Mouse (Mus musculus) midbrain, embryonic 15.5 days (tissue): ENCODE data around the gene Olfml3. TPM values are rescaled to one million over a fixed set of nuclear protein-coding genes. Genes with fewer than 3 reads are reported as not detected.
A peak's percentile ranks its signal among the peaks of the same experiment; 100 is the strongest.

ENCODE experiments used
- ATAC-seq: fragments of 200-750 bp; cut with Nextera tagmentation; replicated peaks from 2 replicates; pipeline ENCODE4 v1.8.0; 2017; ENCODE audit warnings: moderate TSS enrichment
- H3K27ac ChIP-seq: fragments of 300-500 bp; sonication (generic); 2 replicates; pipeline ENCODE4 v1.5.1; 2015; ENCODE audit warnings: mild to moderate bottlenecking, inconsistent platforms
- H3K27me3 ChIP-seq: fragments of 300-500 bp; sonication (generic); replicated peaks from 2 replicates; pipeline ENCODE4 v1.6.1; 2015; ENCODE audit warnings: inconsistent platforms
- H3K36me3 ChIP-seq: fragments of 300-500 bp; sonication (generic); replicated peaks from 2 replicates; pipeline ENCODE4 v1.6.1; 2015; ENCODE audit warnings: inconsistent platforms
- H3K4me1 ChIP-seq: fragments of 300-500 bp; sonication (generic); 2 replicates; pipeline ENCODE4 v1.6.1; 2015; ENCODE audit warnings: inconsistent platforms
- H3K4me2 ChIP-seq: fragments of 300-500 bp; sonication (generic); 2 replicates; pipeline ENCODE4 v1.6.1; 2015; ENCODE audit warnings: inconsistent platforms, mild to moderate bottlenecking, moderate library complexity
- H3K4me3 ChIP-seq: fragments of 300-500 bp; sonication (generic); 2 replicates; pipeline ENCODE4 v1.5.1; 2015; ENCODE audit warnings: mild to moderate bottlenecking, inconsistent platforms
- H3K9ac ChIP-seq: fragments of 300-500 bp; sonication (generic); 2 replicates; pipeline ENCODE4 v1.6.1; 2015; ENCODE audit warnings: mild to moderate bottlenecking, inconsistent platforms
- H3K9me3 ChIP-seq: fragments of 300-500 bp; sonication (generic); 2 replicates; pipeline ENCODE4 v1.6.1; 2016; ENCODE audit warnings: inconsistent platforms
- WGBS: fragments of 180-500 bp; shearing (Covaris S2); methylation state at CpG from one replicate; pipeline ENCODE4 v1.1.7; 2015; ENCODE audit warnings: mixed read lengths; 5-methylcytosine and 5-hydroxymethylcytosine counted together
- polyA plus RNA-seq: library from polyadenylated mRNA; unstranded; fragments of >200 nt; fragmentation: Nextera tagmentation; extraction: Ambion mirVana; gene quantifications from 2 replicates; pipeline ENCODE4 v1.2.1, GENCODE M21; 2015

Gene Olfml3
- polyA plus RNA-seq, 1 experiment from 2014 or later, result 4.8 TPM

DNA sequence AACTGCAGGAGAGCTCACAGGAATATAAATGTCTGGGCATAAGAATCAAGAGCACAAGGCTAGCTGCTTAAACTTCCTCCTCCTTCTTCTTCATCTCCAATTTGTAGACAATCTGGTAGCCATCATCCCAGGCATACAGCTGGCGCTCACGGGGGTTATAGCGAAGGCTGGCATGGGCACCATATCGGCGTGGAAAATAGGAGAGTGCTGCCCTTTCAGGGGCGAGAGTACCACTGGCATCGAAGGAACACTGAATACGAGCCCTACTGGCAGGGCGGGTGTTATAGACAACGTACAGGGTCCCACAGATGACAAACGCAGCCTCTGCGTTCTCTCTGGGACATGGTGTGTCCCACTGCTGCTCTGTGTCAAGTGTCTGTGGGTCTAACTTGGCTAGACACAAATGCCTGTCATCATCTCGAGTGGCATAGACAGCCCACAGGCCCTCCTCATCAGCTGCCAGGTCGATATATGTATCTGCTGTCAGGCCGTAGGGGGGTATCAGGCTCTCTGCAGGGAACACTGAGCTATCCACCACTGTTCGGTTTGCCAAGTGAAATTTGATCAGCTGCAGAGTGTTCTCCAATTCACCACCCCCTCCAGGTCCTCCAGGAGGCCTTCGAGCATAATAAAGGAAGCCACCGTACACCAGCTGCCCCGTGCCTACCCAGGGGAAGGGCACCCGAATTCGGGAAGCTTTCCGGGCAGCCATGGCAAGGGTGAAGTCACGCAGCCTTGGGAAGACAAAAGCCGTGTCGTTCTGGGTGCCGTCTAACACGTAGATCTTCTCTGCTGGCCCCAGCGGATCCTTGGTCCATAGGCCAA, 1.8 kb downstream of the Olfml3 start:
- Histone ChIP-seq H3K27ac (no peak overlapping the region), H3K4me2 (no peak overlapping the region), H3K9ac (no peak overlapping the region), H3K36me3 (no peaks in the 10 kb centered on the region), H3K4me1 (peaks cover 46% of the 10 kb centered on the region), H3K4me3 (no peak overlapping the region), H3K27me3 (no peaks in the 10 kb centered on the region), H3K9me3 (no peaks in the 10 kb centered on the region)
- WGBS, result 79% methylated on average over 28 of the region's 28 CpGs
- ATAC-seq, result no peak

DNA sequence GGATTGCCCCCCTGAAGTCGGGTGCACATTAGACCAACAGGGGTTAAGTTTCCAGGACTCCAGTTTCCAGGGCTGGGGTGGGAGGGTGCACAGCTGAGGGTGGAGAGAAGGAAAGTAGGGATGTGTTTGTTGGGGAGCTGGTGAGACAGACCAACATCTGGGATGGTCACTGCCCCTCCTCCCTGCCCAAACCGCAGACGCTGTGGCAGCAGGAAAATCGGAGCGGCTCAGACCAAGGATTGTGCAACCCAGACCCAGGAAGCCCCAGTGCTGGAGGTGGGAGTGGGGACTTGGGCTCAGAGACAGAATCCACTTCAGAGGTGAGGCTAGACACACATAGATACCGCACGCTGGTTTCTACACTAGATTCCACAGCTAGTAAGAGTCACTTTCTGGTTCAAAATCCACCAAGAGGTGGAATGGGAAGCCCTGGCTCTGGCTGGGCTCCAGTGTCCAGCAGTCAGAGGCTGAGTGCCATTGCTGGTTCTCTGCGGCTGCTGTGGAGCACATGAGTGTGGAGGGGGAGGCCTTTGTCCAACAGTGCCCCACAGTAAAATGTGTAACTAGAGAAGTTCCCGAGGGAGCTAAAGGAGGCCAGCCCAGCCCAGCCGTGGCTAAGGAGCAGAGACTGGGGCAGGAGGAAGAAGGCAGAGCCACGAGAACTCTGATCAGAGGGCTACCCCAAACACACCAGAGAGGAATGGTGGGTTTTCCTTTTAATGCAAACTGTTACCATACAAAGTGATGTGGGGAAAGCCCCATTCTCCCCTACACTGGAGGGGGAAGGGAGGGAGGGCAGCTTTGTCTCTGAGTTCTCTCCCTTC, 2.9 kb downstream of the Olfml3 start:
- Histone ChIP-seq H3K27ac (peak overlapping the region; percentile 11; the same call in 1 of the 2 replicates), H3K4me1 (peaks cover 46% of the 10 kb centered on the region), H3K9me3 (no peaks in the 10 kb centered on the region), H3K36me3 (no peaks in the 10 kb centered on the region), H3K9ac (peak overlapping the region; percentile 37; the same call in 1 of the 2 replicates), H3K4me2 (peak overlapping the region; percentile 49; the same call in 1 of the 2 replicates), H3K27me3 (no peaks in the 10 kb centered on the region), H3K4me3 (no peak overlapping the region)
- 16% methylated on average over 11 of the region's 11 CpGs for WGBS
- ATAC-seq, result no peak

DNA sequence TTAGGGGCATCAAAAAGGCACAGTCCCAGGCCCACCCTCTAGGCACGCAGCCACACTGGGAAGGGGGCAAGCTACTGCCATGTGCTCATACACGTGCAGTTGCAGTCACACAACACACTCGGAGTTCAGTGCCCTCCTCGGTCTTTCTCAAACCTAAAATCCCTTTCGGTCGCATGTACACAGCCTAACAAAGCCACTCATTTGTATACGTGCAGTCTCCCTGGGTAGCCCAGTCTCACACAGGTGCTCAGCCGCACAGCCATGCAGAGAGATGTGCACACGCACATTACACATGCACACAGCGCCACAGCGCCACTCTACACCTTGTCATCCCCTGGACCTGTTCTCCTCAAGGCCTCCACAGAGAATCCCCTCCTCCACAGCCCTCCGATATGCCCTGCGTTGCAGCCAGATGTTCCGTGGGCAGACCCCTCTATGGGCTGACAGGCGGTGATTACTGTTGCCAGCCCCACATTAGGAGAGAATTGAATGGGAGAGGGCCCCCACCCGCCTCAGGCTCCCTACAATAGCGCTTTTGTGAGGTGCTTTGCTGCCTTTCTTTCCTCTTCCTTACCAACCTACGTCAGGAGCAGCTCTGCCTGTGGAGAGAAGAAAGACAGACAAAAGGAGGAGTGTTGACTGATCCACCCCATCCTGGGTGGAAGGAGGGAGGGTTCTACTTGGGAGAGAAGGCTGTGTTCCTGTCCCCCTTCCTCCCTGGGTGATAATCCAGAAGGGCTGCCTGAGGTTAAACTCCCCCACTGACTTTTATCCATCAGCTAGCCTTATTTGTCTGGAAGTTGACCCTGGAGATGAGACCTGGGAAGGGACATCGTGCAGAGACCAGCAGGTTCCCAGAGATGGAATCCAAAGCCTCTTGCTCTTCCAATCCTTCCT, 3.8 kb downstream of the Olfml3 start:
- ATAC-seq, result peak; percentile 89
- Histone ChIP-seq H3K27me3 (no peaks in the 10 kb centered on the region), H3K4me3 (no peak overlapping the region; the same call in 1 of the 2 replicates), H3K4me1 (peaks cover 46% of the 10 kb centered on the region), H3K9ac (peak overlapping the region; percentile 37), H3K4me2 (peak overlapping the region; percentile 49), H3K9me3 (no peaks in the 10 kb centered on the region), H3K36me3 (no peaks in the 10 kb centered on the region), H3K27ac (peak overlapping the region; percentile 64)
- WGBS, result 8% methylated on average over 19 of the region's 19 CpGs

DNA sequence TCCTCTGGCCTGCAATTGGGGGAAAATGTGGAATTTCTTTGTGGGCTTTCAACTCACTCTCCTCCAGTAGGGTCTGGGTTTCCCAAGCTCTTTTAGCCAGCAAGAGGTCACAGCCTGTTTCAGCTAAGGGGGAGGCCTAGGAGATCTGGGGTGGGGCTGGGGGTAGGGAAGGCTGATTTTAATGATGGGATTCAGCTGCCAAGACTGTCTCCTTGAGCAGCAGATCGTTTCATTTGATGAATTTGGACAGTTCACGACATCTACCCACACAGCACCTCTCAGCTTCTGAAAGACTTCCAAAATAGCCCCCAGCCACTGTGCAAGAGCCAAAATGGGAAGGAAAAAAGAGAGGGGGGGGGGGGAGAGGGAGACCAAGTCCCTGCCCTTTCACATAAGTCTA, 4.6 kb downstream of the Olfml3 start:
- Histone ChIP-seq H3K36me3 (no peaks in the 10 kb centered on the region), H3K9me3 (no peaks in the 10 kb centered on the region), H3K4me3 (no peak overlapping the region), H3K27me3 (no peaks in the 10 kb centered on the region), H3K4me1 (peaks cover 46% of the 10 kb centered on the region), H3K27ac (no peak overlapping the region), H3K9ac (no peak overlapping the region), H3K4me2 (no peak overlapping the region)
- WGBS, result 35% methylated on average over 2 of the region's 2 CpGs
- ATAC-seq, result no peak

DNA sequence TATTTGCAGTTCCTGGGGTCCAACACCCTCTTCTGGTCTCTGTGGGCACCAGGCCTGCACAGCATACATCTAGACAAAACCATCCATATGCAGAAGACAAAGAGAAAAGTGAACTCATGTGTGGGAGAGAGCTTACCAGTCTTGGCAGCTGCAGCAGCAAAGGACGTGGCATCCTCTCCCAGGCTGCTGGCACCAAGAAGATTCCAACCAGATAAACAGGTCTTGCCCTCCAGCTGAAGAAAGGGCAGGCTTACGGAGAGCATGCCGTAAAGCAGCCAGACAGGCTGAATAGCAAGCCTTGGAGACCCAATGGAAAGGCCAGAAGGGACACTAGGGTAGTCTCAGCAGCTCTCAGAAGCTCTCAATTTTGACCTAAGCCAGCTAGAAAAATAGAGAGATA, 5.7 kb downstream of the Olfml3 start:
- WGBS, result 91% methylated on average over 3 of the region's 3 CpGs
- no peak overlapping the region for H3K4me2 ChIP-seq
- no peak overlapping the region for H3K27ac ChIP-seq
- H3K9me3 ChIP-seq, result no peaks in the 10 kb centered on the region
- no peak for ATAC-seq
- no peak overlapping the region for H3K4me3 ChIP-seq
- H3K36me3 ChIP-seq, result no peaks in the 10 kb centered on the region
- H3K27me3 ChIP-seq, result no peaks in the 10 kb centered on the region
- no peak overlapping the region for H3K9ac ChIP-seq
- H3K4me1 ChIP-seq, result peaks cover 35% of the 10 kb centered on the region

DNA sequence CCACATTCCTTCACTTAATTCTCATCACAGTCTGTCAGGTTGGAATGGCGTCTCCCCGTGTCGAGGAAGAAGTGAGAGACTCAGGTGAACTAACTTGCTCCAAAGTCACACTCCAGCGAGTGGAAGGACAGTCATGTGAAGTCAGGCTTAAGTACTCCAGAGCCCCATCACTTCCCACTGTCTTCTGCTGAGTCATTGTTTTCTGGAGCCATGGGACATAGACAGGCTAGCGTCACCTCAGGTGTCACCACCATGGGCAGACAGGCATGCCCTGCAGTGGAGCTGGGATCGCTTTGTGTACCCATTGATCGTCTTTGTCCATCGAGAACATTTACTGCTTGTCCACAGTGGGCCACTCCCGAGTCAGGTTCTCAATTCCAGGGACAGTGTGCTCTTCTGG, 8.0 kb downstream of the Olfml3 start:
- Histone ChIP-seq H3K4me3 (no peak overlapping the region), H3K27me3 (no peaks in the 10 kb centered on the region), H3K9me3 (no peaks in the 10 kb centered on the region), H3K4me2 (no peak overlapping the region), H3K27ac (no peak overlapping the region), H3K4me1 (peaks cover 28% of the 10 kb centered on the region), H3K9ac (no peak overlapping the region), H3K36me3 (no peaks in the 10 kb centered on the region)
- 95% methylated on average over 9 of the region's 9 CpGs for WGBS
- no peak for ATAC-seq

DNA sequence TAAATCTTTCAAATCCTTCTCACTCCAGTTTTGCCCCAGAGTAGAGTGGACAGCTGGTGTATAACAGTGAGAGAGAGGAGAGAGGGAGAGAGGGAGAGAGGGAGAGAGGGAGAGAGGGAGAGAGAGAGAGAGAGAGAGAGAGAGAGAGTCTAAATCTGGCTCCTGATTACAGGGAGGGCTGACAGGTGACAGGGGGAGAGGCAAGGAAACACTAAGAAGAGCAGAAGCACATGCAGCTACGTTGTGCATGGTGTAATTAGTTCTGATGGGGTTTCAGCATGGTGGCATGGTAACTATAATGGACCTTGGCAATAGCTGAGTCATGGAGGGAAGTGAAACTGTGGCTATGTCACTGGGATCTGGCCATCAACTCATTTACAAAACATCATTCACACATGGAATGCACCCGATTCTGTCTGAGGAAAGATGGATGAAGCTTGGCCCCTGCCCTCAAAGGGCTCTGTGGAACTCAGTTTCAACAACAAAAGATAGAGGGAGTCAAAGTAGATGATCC, 9.9 kb downstream of the Olfml3 start:
- Histone ChIP-seq H3K4me2 (no peak overlapping the region), H3K9me3 (no peaks in the 10 kb centered on the region), H3K27me3 (no peaks in the 10 kb centered on the region), H3K27ac (no peak overlapping the region), H3K36me3 (no peaks in the 10 kb centered on the region), H3K4me1 (peaks cover 8% of the 10 kb centered on the region), H3K9ac (no peak overlapping the region), H3K4me3 (no peak overlapping the region)
- 43% methylated on average over 2 of the region's 2 CpGs for WGBS
- ATAC-seq, result no peak

DNA sequence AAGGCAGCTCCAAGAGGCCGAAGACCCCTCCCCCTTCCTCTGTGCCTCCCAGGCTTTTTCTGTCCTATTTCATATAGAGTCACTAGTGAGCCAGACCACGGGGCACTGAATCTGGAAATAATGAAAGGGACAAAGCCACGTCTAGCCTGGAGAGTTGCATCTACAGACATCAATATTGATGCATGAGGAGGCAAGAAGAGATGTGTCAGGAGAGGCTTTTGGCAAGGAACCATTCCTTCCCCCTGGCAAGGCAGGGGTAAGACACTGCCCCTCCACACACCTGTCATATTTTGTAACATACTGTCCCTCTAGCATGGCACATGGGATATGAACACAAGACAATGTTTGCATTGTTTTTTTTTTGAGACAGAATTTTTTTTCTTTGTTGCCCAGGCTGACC, 11.2 kb downstream of the Olfml3 start:
- H3K4me1 ChIP-seq, result peaks cover 5% of the 10 kb centered on the region; the same call in 1 of the 2 replicates
- no peak overlapping the region for H3K4me2 ChIP-seq
- no peak overlapping the region for H3K9ac ChIP-seq
- no peaks in the 10 kb centered on the region for H3K9me3 ChIP-seq
- H3K27ac ChIP-seq, result no peak overlapping the region
- 53% methylated on average over 3 of the region's 3 CpGs for WGBS
- ATAC-seq, result no peak
- H3K36me3 ChIP-seq, result no peaks in the 10 kb centered on the region
- H3K27me3 ChIP-seq, result no peaks in the 10 kb centered on the region
- no peak overlapping the region for H3K4me3 ChIP-seq

DNA sequence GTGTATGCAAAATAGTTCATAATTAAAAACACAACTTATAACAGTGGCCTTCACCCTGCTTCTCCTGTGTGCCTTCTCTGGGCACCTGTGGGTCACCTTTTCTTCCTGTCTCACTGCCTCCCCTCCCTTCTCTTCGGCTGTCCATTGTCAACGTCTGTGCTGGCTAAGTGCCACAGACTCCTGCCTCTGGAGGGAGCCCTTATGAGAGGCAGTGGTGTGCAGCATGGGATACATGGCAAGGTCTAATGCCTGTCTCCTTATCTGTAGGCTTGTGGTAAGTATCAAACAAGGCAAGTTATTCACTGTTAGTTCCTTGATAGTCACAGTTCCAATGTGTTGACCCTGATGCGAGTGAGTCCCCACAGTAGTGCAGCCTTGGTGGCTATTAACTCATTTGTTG, 13.7 kb downstream of the Olfml3 start:
- Histone ChIP-seq H3K36me3 (no peaks in the 10 kb centered on the region), H3K9ac (no peak overlapping the region), H3K27me3 (no peaks in the 10 kb centered on the region), H3K4me2 (no peak overlapping the region), H3K9me3 (no peaks in the 10 kb centered on the region), H3K4me1 (peaks cover 10% of the 10 kb centered on the region; the same call in 1 of the 2 replicates), H3K4me3 (no peak overlapping the region), H3K27ac (no peak overlapping the region)
- WGBS, result 55% methylated on average over 3 of the region's 3 CpGs
- no peak for ATAC-seq

DNA sequence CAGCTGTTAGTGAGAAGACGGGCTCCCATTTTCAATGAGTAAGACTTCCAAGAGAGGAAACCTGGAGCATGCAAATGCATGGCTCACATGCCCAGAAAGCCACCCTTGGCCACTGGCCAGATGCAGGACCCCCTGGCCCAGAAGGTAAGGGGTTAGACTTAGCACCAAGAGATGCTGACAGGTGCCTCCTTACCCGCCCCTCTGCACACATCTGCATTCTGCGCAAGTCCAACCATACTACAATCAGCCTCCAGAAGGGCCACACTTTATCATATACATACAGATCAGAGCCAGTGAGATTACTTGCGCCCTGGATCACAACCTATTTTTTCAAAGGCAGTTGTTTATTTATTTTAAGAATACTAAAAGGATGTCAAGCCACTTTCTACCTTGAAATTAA, 19.1 kb downstream of the Olfml3 start:
- H3K9ac ChIP-seq, result no peak overlapping the region
- ATAC-seq, result no peak
- H3K4me1 ChIP-seq, result peaks cover 17% of the 10 kb centered on the region
- H3K27me3 ChIP-seq, result no peaks in the 10 kb centered on the region
- H3K36me3 ChIP-seq, result no peaks in the 10 kb centered on the region
- 89% methylated on average over 4 of the region's 4 CpGs for WGBS
- H3K4me3 ChIP-seq, result no peak overlapping the region
- no peak overlapping the region for H3K4me2 ChIP-seq
- no peak overlapping the region for H3K27ac ChIP-seq
- H3K9me3 ChIP-seq, result no peaks in the 10 kb centered on the region

DNA sequence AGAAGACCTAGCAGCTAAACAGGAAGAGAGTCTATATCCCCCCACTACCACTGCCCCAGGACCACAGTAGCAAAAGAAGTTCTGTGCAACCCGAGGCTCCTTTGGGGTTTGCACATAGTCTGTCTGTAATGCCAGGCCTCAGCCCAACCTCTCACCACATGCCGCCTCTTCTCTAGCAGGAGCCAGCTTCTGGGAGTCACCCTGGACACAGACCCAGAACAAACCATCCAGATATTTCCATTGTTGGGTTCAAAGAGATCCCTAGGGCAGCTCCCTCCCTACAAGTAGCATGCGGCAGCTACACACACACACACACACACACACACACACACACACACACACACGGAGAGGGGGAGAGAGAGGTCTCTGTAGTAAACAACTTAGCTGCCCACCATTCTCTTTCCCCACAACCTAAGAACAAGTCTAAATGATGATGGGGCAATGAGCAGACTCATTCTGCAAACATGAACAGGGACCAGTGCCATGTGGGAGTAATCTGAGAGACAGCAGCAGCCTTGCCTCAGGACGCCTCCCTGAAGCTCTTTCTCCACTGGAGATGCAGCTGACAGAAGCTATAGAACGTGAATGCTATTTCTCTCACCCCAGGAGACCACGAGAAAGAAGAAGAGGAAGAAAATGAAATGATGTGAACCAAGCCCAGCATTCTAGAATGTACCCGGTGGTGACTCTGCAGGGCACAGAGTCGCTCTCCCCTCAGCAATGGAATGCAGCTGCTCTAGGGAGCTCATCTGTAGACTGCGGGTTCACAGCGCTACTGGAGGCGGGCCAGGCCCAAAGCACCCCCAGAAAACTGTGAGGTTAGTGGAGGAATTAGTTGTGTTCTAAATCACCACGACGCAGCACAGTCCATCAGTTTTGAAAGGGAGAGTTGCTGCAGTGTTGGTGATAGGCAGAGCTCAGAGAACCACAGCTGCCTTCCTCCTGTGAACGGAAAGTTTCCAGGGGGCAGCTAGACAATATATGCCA, 20.7 kb downstream of the Olfml3 start:
- Histone ChIP-seq H3K27me3 (no peaks in the 10 kb centered on the region), H3K9me3 (no peaks in the 10 kb centered on the region), H3K9ac (no peak overlapping the region), H3K4me3 (no peak overlapping the region), H3K36me3 (no peaks in the 10 kb centered on the region), H3K4me2 (no peak overlapping the region), H3K4me1 (peaks cover 17% of the 10 kb centered on the region), H3K27ac (no peak overlapping the region)
- 45% methylated on average over 15 of the region's 15 CpGs for WGBS
- ATAC-seq, result no peak
